Mouse (Mus musculus): Measurements from ENCODE around the gene Gm8906. TPM values are rescaled to one million over a fixed set of nuclear protein-coding genes. Genes with fewer than 3 reads are reported as not detected.

The Gm8906 gene
- not detected in 2 replicates for polyA plus RNA-seq (2021; fragmentation: Nextera tagmentation)
- long read RNA-seq, experiment 1, result 0 reads
- long read RNA-seq, experiment 2, result 0 reads

DNA sequence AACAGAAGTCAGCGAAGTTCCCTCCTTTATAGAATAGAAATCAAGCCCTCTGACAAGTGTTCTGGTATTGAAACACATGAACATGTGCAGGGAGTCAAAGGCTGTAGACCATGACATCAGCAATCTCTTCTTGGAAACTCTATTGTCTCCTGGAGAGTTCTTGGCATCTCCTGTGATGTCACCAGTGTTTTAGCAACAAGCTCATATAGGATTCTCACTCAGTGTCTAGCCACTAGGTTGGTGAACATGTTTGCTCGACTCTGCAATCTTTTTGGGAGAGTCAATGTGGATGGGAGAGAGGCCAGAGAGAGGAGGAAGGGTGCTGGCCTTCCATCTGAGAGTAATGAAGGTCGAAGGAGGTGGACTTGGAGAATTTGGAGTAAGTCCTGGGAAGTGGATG is at the start of gene Gm8906:
Gene Gm8906 (plus strand): TSS at position 301 of the 400 bp plus-strand sequence.

Other genes with a start within 250 kb of the Gm8906 start
- not detected in 2 replicates for gene Gm8890, start 246.7 kb upstream of the Gm8906 start, polyA plus RNA-seq (2021; fragmentation: Nextera tagmentation)
- gene Speer1, start 161.2 kb upstream of the Gm8906 start, polyA plus RNA-seq (2021; fragmentation: Nextera tagmentation), result not detected in 2 replicates
- not detected in 2 replicates for gene Gm8897, start 86.3 kb upstream of the Gm8906 start, polyA plus RNA-seq (2021; fragmentation: Nextera tagmentation)
- gene Gm6460, start 92.2 kb downstream of the Gm8906 start, polyA plus RNA-seq (2021; fragmentation: Nextera tagmentation), result not detected in 2 replicates
- not detected in 2 replicates for gene Gm8922, start 179.3 kb downstream of the Gm8906 start, polyA plus RNA-seq (2021; fragmentation: Nextera tagmentation)

All from layer of hippocampus, adult 6 months (tissue).